Mouse (Mus musculus) liver, embryonic 16.5 days (tissue): ENCODE data around the gene Tubgcp2. TPM values are rescaled to one million over a fixed set of nuclear protein-coding genes. Genes with fewer than 3 reads are reported as not detected.

Source experiments
- ATAC-seq: fragments of 200-750 bp; cut with Nextera tagmentation; 2 replicates; pipeline ENCODE4 v1.8.0; 2017; ENCODE audit warnings: low read depth, mild to moderate bottlenecking, moderate number of reproducible peaks, moderate library complexity
- H3K27ac ChIP-seq: fragments of 300-500 bp; sonication (generic); 2 replicates; pipeline ENCODE4 v1.5.1; 2014; ENCODE audit warnings: mild to moderate bottlenecking, low read length
- H3K27me3 ChIP-seq: fragments of 300-500 bp; sonication (generic); 2 replicates; pipeline ENCODE4 v1.6.1; 2014; ENCODE audit warnings: low read depth, low read length, mixed read lengths; ENCODE audit not compliant: control insufficient read depth, insufficient read depth
- H3K36me3 ChIP-seq: fragments of 300-500 bp; sonication (generic); 2 replicates; pipeline ENCODE4 v1.6.1; 2014; ENCODE audit warnings: mild to moderate bottlenecking; ENCODE audit not compliant: control insufficient read depth, insufficient read depth
- H3K4me1 ChIP-seq: fragments of 300-500 bp; sonication (generic); 2 replicates; pipeline ENCODE4 v1.6.1; 2014; ENCODE audit warnings: low read depth, low read length, mixed read lengths; ENCODE audit not compliant: control insufficient read depth
- H3K4me2 ChIP-seq: fragments of 300-500 bp; sonication (generic); 2 replicates; pipeline ENCODE4 v1.6.1; 2014; ENCODE audit warnings: low read depth, low read length, mixed read lengths
- H3K4me3 ChIP-seq: fragments of 300-500 bp; sonication (generic); 2 replicates; pipeline ENCODE4 v1.5.1; 2014; ENCODE audit warnings: low read depth, mild to moderate bottlenecking, low read length
- H3K9ac ChIP-seq: fragments of 300-500 bp; sonication (generic); 2 replicates; pipeline ENCODE4 v1.6.1; 2014; ENCODE audit warnings: low read depth, low read length
- H3K9me3 ChIP-seq: fragments of 300-500 bp; sonication (generic); replicated peaks from 2 replicates; pipeline ENCODE4 v1.6.1; 2016; ENCODE audit warnings: low read length; ENCODE audit not compliant: control insufficient read depth
- WGBS: fragments of 180-500 bp; shearing (Covaris S2); extraction: QIAGEN DNeasy Blood & Tissue Kit; methylation state at CpG from one replicate; pipeline ENCODE4 v1.1.7; 2014; ENCODE audit not compliant: insufficient replicate concordance; 5-methylcytosine and 5-hydroxymethylcytosine counted together
- polyA plus RNA-seq: library from polyadenylated mRNA; unstranded; fragments of >200 nt; fragmentation: Nextera tagmentation; extraction: Ambion mirVana; gene quantifications from 2 replicates; pipeline ENCODE4 v1.2.1, GENCODE M21; 2015

Tubgcp2 gene
- polyA plus RNA-seq, 1 experiment from 2014 or later, result 22.2 TPM

DNA sequence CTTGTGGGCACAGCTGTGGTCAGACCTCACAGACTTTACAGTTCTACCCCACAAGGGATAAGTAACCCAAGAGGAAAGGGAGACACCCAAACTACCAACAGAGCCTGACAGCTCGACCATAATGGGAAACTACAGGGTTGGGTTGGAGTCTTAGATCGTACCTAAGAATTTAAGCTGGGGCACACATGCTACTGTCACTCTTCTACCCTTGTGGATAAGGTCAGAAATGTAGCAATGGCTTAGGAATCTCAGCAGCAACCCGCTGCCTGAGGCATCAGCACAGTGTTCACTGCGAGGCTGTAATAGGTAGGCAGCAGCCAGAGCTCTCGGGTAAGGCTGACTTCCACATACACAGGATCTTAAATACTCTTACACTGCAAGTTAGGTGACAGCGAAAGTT, 42.9 kb downstream of the Tubgcp2 start:
- Histone ChIP-seq H3K9ac (no peak overlapping the region), H3K4me2 (no peak overlapping the region), H3K27me3 (no peaks in the 10 kb centered on the region), H3K9me3 (no peaks in the 10 kb centered on the region), H3K36me3 (peaks cover 14% of the 10 kb centered on the region), H3K4me1 (peaks cover 2% of the 10 kb centered on the region; the same call in 1 of the 2 replicates), H3K27ac (no peak overlapping the region), H3K4me3 (no peak overlapping the region)
- no peak for ATAC-seq
- 77% methylated on average over 6 of the region's 6 CpGs for WGBS

DNA sequence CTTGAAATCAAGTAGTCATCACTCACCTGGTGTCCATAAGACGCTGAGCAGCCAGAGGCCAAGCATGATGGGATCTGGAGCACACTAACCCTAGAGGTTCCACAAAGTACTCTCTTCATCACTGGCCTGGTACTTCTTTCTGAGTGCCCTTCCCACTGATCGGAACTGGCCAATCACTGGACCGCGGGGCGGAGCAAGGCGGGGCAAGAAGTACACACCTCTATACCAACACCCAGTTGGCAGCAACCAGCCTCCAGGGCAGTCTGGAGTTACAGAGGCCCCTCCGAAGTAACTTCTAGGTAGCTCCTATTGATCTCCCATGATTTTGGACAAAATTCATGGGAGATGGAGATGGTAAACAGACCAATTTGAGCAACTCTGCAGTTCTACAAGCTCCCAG, 44.1 kb downstream of the Tubgcp2 start, which contains the start of gene Adam8:
Gene Adam8, minus strand, starts transcription at position 157 of the 400 bp plus-strand sequence.
- Histone ChIP-seq H3K9me3 (no peaks in the 10 kb centered on the region), H3K27me3 (no peaks in the 10 kb centered on the region), H3K36me3 (peaks cover 9% of the 10 kb centered on the region; the same call in 1 of the 2 replicates), H3K4me1 (peaks cover 2% of the 10 kb centered on the region; the same call in 1 of the 2 replicates), H3K27ac (no peak within 1 kb of the TSS), H3K9ac (no peak within 1 kb of the TSS), H3K4me2 (no peak within 1 kb of the TSS), H3K4me3 (no peak within 1 kb of the TSS; the same call in 1 of the 2 replicates)
- ATAC-seq, result peak; percentile 75
- WGBS, result 13% methylated on average over 7 of the region's 7 CpGs

GRCm38 (mm10) chr7:139990864-139991394, 45.5 kb downstream of the Tubgcp2 start:
- Histone ChIP-seq H3K4me1 (peaks cover 2% of the 10 kb centered on the region; the same call in 1 of the 2 replicates), H3K27me3 (no peaks in the 10 kb centered on the region), H3K27ac (no peak overlapping the region), H3K4me3 (no peak overlapping the region), H3K4me2 (no peak overlapping the region), H3K36me3 (0 out of 2 replicates have a peak, but pooled peaks cover 1% of the 10 kb centered on the region), H3K9me3 (no peaks in the 10 kb centered on the region), H3K9ac (no peak overlapping the region)
- WGBS, result 46% methylated on average over 8 of the region's 8 CpGs
- no peak for ATAC-seq

DNA sequence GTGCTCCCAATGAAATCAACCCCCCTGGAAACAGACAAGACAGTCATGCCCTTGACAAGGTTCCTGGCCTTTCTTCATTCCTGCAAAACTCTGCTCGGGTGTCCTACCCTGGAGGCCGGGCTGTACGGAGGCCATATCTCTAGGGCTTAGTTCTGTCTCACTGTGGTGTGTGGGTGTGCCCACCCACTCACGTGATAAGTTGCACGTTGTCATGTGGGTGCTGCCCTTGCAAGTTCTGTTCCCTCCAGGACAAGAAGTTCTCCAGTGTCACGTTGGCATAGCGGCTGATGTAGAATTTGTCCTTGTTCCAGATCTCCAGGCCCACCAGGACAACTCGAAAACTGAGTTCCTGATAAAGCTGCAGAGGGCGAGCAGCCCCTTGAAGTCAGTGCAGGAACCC, 48.2 kb downstream of the Tubgcp2 start:
- H3K27ac ChIP-seq, result no peak overlapping the region
- no peak overlapping the region for H3K9ac ChIP-seq
- H3K36me3 ChIP-seq, result no peaks in the 10 kb centered on the region
- H3K4me2 ChIP-seq, result no peak overlapping the region
- ATAC-seq, result no peak
- H3K9me3 ChIP-seq, result no peaks in the 10 kb centered on the region
- H3K4me1 ChIP-seq, result peaks cover 2% of the 10 kb centered on the region; the same call in 1 of the 2 replicates
- H3K27me3 ChIP-seq, result no peaks in the 10 kb centered on the region
- H3K4me3 ChIP-seq, result no peak overlapping the region
- WGBS, result 51% methylated on average over 9 of the region's 9 CpGs

DNA sequence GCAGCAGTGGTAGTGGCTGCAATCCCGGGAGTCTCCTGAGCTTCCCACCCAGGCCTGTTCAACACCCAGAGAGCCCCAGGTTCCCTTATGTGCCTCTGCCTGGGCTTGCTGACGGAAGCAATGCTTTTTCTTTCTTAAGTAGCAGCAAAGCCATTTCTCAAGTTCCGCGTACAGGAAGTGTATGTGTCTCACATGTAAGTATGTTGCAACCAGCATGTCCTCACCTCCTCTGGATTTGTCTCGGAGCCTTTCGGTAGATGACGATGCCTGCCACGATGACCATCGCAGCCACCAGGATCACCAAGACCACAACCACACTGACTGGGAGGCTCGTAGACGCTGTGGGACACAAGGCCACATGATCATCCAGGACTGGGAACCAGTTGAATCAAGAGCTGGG, 52.0 kb downstream of the Tubgcp2 start:
- Histone ChIP-seq H3K27ac (no peak overlapping the region), H3K36me3 (no peaks in the 10 kb centered on the region)

GRCm38 (mm10) chr7:139982058-139982457, 54.4 kb downstream of the Tubgcp2 start:
- ATAC-seq, result no peak
- no peak overlapping the region for H3K9ac ChIP-seq
- H3K27ac ChIP-seq, result no peak overlapping the region
- no peak overlapping the region for H3K4me2 ChIP-seq
- 70% methylated on average over 11 of the region's 11 CpGs for WGBS
- no peaks in the 10 kb centered on the region for H3K9me3 ChIP-seq
- no peaks in the 10 kb centered on the region for H3K27me3 ChIP-seq
- peaks cover 11% of the 10 kb centered on the region for H3K4me1 ChIP-seq
- H3K4me3 ChIP-seq, result no peak overlapping the region
- no peaks in the 10 kb centered on the region for H3K36me3 ChIP-seq

More for the DNA sequence above, 52.0 kb downstream of the Tubgcp2 start:
- Histone ChIP-seq H3K9me3 (no peaks in the 10 kb centered on the region), H3K9ac (no peak overlapping the region), H3K27me3 (no peaks in the 10 kb centered on the region), H3K4me2 (no peak overlapping the region), H3K4me1 (no peaks in the 10 kb centered on the region; the same call in 1 of the 2 replicates), H3K4me3 (no peak overlapping the region)
- 72% methylated on average over 11 of the region's 11 CpGs for WGBS
- ATAC-seq, result peak; percentile 23; the same call in 1 of the 2 replicates

DNA sequence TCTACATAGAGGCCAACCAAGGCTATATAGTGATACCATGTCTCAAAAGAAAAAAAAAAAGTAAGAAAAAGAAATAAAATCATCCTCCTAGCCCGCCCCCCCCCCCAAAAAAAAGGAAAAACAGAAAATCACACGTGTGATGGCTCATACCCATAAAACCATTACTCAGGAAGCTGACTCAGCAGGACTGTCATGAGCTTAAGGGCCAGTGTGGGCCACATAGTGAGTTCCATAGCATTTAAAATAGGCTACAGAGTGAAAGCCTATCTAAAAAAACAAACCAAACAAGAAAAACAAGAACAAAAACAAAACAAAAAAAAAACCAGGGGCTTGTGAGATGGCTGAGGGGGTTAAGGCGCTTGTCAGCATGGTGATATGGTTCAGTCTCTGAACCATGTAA, 55.7 kb downstream of the Tubgcp2 start:
- Histone ChIP-seq H3K4me2 (no peak overlapping the region), H3K9ac (no peak overlapping the region), H3K4me3 (no peak overlapping the region), H3K36me3 (no peaks in the 10 kb centered on the region), H3K9me3 (no peaks in the 10 kb centered on the region), H3K4me1 (peaks cover 11% of the 10 kb centered on the region), H3K27me3 (no peaks in the 10 kb centered on the region), H3K27ac (no peak overlapping the region)
- no peak for ATAC-seq
- WGBS, result 26% methylated on average over 3 of the region's 3 CpGs

GRCm38 (mm10) chr7:139979011-139979719, 57.3 kb downstream of the Tubgcp2 start:
- H3K27ac ChIP-seq, result no peak overlapping the region
- H3K4me3 ChIP-seq, result peak overlapping the region; percentile 60
- no peaks in the 10 kb centered on the region for H3K36me3 ChIP-seq
- H3K9ac ChIP-seq, result no peak overlapping the region
- WGBS, result 33% methylated on average over 13 of the region's 13 CpGs
- H3K4me2 ChIP-seq, result peak overlapping the region; percentile 77
- H3K9me3 ChIP-seq, result no peaks in the 10 kb centered on the region
- H3K4me1 ChIP-seq, result peaks cover 11% of the 10 kb centered on the region
- no peaks in the 10 kb centered on the region for H3K27me3 ChIP-seq
- no peak for ATAC-seq

- Histone ChIP-seq H3K9ac (peak within 1 kb of the TSS; percentile 31; the same call in 1 of the 2 replicates), H3K27ac (no peak within 1 kb of the TSS), H3K9me3 (no peaks in the 10 kb centered on the region), H3K4me2 (peak within 1 kb of the TSS; percentile 77), H3K27me3 (no peaks in the 10 kb centered on the region), H3K36me3 (no peaks in the 10 kb centered on the region), H3K4me1 (peaks cover 11% of the 10 kb centered on the region), H3K4me3 (peak within 1 kb of the TSS; percentile 60)
- WGBS, result 6% methylated on average over 32 of the region's 32 CpGs
- ATAC-seq, result peak; percentile 68
Measured at GRCm38 (mm10) chr7:139978278-139978892, 58.1 kb downstream of the Tubgcp2 start, which contains the start of gene 6430531B16Rik. Gene 6430531B16Rik, minus strand, starts transcription at chr7:139978755.
